Mouse (Mus musculus) cerebellum, adult 2 months (tissue): ENCODE data around the gene Bank1.

ENCODE experiments used
- CTCF ChIP-seq: fragments of 200-500 bp; IDR thresholded peaks from 2 replicates; pipeline ENCODE4 v1.5.1; 2011; ENCODE audit warnings: low read depth, mild to moderate bottlenecking, control low read depth, low read length, moderate library complexity, borderline replicate concordance; ENCODE audit not compliant: insufficient read depth
- POLR2A ChIP-seq: fragments of 200-500 bp; IDR thresholded peaks from 2 replicates; pipeline ENCODE4 v1.6.1; 2011; ENCODE audit warnings: low read length, control low read depth, borderline replicate concordance; ENCODE audit not compliant: insufficient read depth

GRCm38 (mm10) chr3:136103339-136103738 is 222.5 kb downstream of the Bank1 start:
- TF ChIP-seq CTCF, result no peak
- no peak for TF ChIP-seq POLR2A
